16 mouse cellular contexts compared by ENCODE assay signal in genomic region chr11:55412680-55413415, GRCm38 (mm10). TPM values are rescaled to one million over a fixed set of nuclear protein-coding genes. Genes with fewer than 3 reads are reported as not detected.
DNase-seq lines count a peak whose midpoint lies in the region; ATAC-seq and TF ChIP-seq lines count a peak whose summit lies in the region.
"Had no signal": no experiment of that assay in that cellular context is flagged by ENCODE, and none has a peak within 500 bp of the region (broad histone marks: within the 10 kb centered on the region; RNA-seq: fewer than 3 reads in every experiment).

No protein-coding gene starts in this region.

- H3K27ac ChIP-seq in heart, adult 2 months: peak overlapping the region; percentile 80
- peak overlapping the region; percentile 70 for H3K27ac ChIP-seq in kidney, embryonic 15.5 days
- peak overlapping the region; percentile 10; the same call in 1 of the 2 replicates for H3K27ac ChIP-seq in testis, adult 2 months (ENCODE audit: control insufficient read depth, insufficient read depth, low read depth, low read length)
- no peak overlapping the region for H3K27ac ChIP-seq in hindbrain, embryonic 10.5 days
- H3K27ac ChIP-seq: hindbrain, embryonic 13.5 days; liver, embryonic 14.5 days had no signal

- no peak for TF ChIP-seq POLR2A in heart, adult 2 months (IDR thresholded peaks at IDR 0.05; ENCODE audit: insufficient read depth, low read depth, low read length)
- TF ChIP-seq POLR2A in testis, adult 2 months (IDR thresholded peaks at IDR 0.05; ENCODE audit: control insufficient read depth, low read depth, low read length): no peak

- H3K9ac ChIP-seq in heart, adult 2 months (ENCODE audit: low read depth, low read length): peak overlapping the region; percentile 25; the same call in 1 of the 2 replicates
- H3K9ac ChIP-seq in kidney, embryonic 15.5 days: no peak overlapping the region
- H3K9ac ChIP-seq: hindbrain, embryonic 13.5 days; liver, embryonic 14.5 days had no signal

- H3K27me3 ChIP-seq in heart, adult 2 months (ENCODE audit: control insufficient read depth, insufficient read depth, low read length): no peaks in the 10 kb centered on the region
- H3K27me3 ChIP-seq in kidney, embryonic 15.5 days: no peaks in the 10 kb centered on the region
- H3K27me3 ChIP-seq in testis, adult 2 months (ENCODE audit: control insufficient read depth, insufficient read depth, low read length): no peaks in the 10 kb centered on the region
- H3K27me3 ChIP-seq in hindbrain, embryonic 10.5 days (ENCODE audit: insufficient read depth, poor library complexity, severe bottlenecking): no peaks in the 10 kb centered on the region
- H3K27me3 ChIP-seq: hindbrain, embryonic 13.5 days had no signal

- H3K36me3 ChIP-seq in heart, adult 2 months (ENCODE audit: control insufficient read depth, insufficient read depth, low read length): peaks cover 54% of the 10 kb centered on the region
- peaks cover 35% of the 10 kb centered on the region for H3K36me3 ChIP-seq in kidney, embryonic 15.5 days
- no peaks in the 10 kb centered on the region for H3K36me3 ChIP-seq in testis, adult 2 months (ENCODE audit: control insufficient read depth, insufficient read depth, low read length)
- peaks cover 55% of the 10 kb centered on the region for H3K36me3 ChIP-seq in hindbrain, embryonic 10.5 days

- intact Hi-C loops in heart, adult 2 months (cut with DNase I): no loop called here
- intact Hi-C loops in heart, postnatal 14 days (cut with DNase I): no loop called here

- H3K4me1 ChIP-seq in heart, adult 2 months (ENCODE audit: control insufficient read depth, insufficient read depth, low read length): peaks cover 43% of the 10 kb centered on the region
- H3K4me1 ChIP-seq in kidney, embryonic 15.5 days: peaks cover 81% of the 10 kb centered on the region
- peaks cover 4% of the 10 kb centered on the region for H3K4me1 ChIP-seq in testis, adult 2 months (ENCODE audit: control insufficient read depth, insufficient read depth, low read length)
- peaks cover 25% of the 10 kb centered on the region for H3K4me1 ChIP-seq in hindbrain, embryonic 10.5 days (replicated peaks)

- TF ChIP-seq EP300 in heart, adult 2 months (IDR thresholded peaks at IDR 0.05; ENCODE audit: insufficient read depth, low read depth, low read length): no peak

- no peak for TF ChIP-seq CTCF in heart, adult 2 months (IDR thresholded peaks at IDR 0.05)
- no peak for TF ChIP-seq CTCF in testis, adult 2 months (IDR thresholded peaks at IDR 0.05; ENCODE audit: control insufficient read depth, insufficient read depth, insufficient replicate concordance, low read depth, low read length)

- WGBS in heart, adult 2 months: 61% methylated on average over 10 of the region's 10 CpGs
- 89% methylated on average over 10 of the region's 10 CpGs for WGBS in kidney, embryonic 15.5 days
- 93% methylated on average over 10 of the region's 10 CpGs for WGBS in hindbrain, embryonic 10.5 days

- peaks cover 7% of the 10 kb centered on the region for H3K79me2 ChIP-seq in heart, adult 2 months (replicated peaks; ENCODE audit: control insufficient read depth, insufficient read depth, low read length)

- H3K4me3 ChIP-seq in heart, adult 2 months: peak overlapping the region; percentile 21
- no peak overlapping the region for H3K4me3 ChIP-seq in kidney, embryonic 15.5 days (replicated peaks)
- no peak overlapping the region for H3K4me3 ChIP-seq in testis, adult 2 months (ENCODE audit: control insufficient read depth, low read depth, low read length)
- H3K4me3 ChIP-seq in hindbrain, embryonic 10.5 days: no peak overlapping the region
- H3K4me3 ChIP-seq: erythroblast, embryonic 14.5 days; hindbrain, embryonic 13.5 days; megakaryocyte, embryonic 14.5 days had no signal

- peak in 1 of 2 experiments; percentile 25 for DNase-seq in heart, adult 2 months
- DNase-seq in heart, postnatal 14 days: no peak
- DNase-seq in kidney, adult 18-20 months: no peak
- DNase-seq in testis, postnatal 14 days (ENCODE audit: low spot score): no peak
- no peak for DNase-seq in hindbrain, embryonic 10.5 days (ENCODE audit: low spot score)
- DNase-seq: cerebellum, postnatal 14 days; embryo, embryonic 11 days; thymus, postnatal 4 days had no signal

- ATAC-seq in kidney, embryonic 15.5 days (replicated peaks; ENCODE audit: low FRiP score): no peak
- ATAC-seq: forebrain, embryonic 14.5 days; lung, postnatal 0 days had no signal

- H3K4me2 ChIP-seq in kidney, embryonic 15.5 days: no peak overlapping the region
- H3K4me2 ChIP-seq: hindbrain, embryonic 13.5 days had no signal

- H3K9me3 ChIP-seq in kidney, embryonic 15.5 days (replicated peaks): no peaks in the 10 kb centered on the region
- H3K9me3 ChIP-seq in hindbrain, embryonic 10.5 days: no peaks in the 10 kb centered on the region
- H3K9me3 ChIP-seq: hindbrain, embryonic 13.5 days had no signal

RNA-seq across cellular contexts. Expression of gene Sparc, which starts 10.1 kb away (rescaled TPM):
- 100 to 1,000 TPM; 320 to 420 TPM for total RNA-seq in heart, adult 2 months (2021)
- polyA plus RNA-seq in heart, adult 2 months (2012; rRNA removed): 666 and 876 TPM in 2 replicates
- 1,000 to 10,000 TPM; 1,338 to 1,403 TPM for total RNA-seq in heart, postnatal 14 days (2021)
- 1,364 and 1,510 TPM in 2 replicates for polyA plus RNA-seq in kidney, embryonic 15.5 days (2015; fragmentation: Nextera tagmentation; extraction: Ambion mirVana)
- polyA plus RNA-seq in testis, adult 2 months (2012; rRNA removed): 374 and 406 TPM in 2 replicates
- polyA plus RNA-seq in hindbrain, embryonic 10.5 days (2016; fragmentation: Nextera tagmentation; extraction: Ambion mirVana): 400 and 454 TPM in 2 replicates

RNA-seq across cellular contexts. Expression of gene Atox1, which starts 48.2 kb away (rescaled TPM):
- 100 to 1,000 TPM in 1 of 2 experiments, 10 to 100 TPM in 1; 98.6 to 112 TPM for total RNA-seq in heart, adult 2 months (2021)
- 155 and 204 TPM in 2 replicates for polyA plus RNA-seq in heart, adult 2 months (2012; rRNA removed)
- 100 to 1,000 TPM; 138 to 146 TPM for total RNA-seq in heart, postnatal 14 days (2021)
- polyA plus RNA-seq in kidney, embryonic 15.5 days (2015; fragmentation: Nextera tagmentation; extraction: Ambion mirVana): 402 and 413 TPM in 2 replicates
- 142 and 164 TPM in 2 replicates for polyA plus RNA-seq in testis, adult 2 months (2012; rRNA removed)
- 269 and 322 TPM in 2 replicates for polyA plus RNA-seq in hindbrain, embryonic 10.5 days (2016; fragmentation: Nextera tagmentation; extraction: Ambion mirVana)

RNA-seq across cellular contexts. Expression of gene G3bp1, which starts 56.6 kb away (rescaled TPM):
- total RNA-seq in heart, adult 2 months (2021): 10 to 100 TPM; 40.0 to 41.3 TPM
- polyA plus RNA-seq in heart, adult 2 months (2012; rRNA removed): 22.0 and 31.6 TPM in 2 replicates
- 10 to 100 TPM; 40.3 to 44.7 TPM for total RNA-seq in heart, postnatal 14 days (2021)
- 199 and 203 TPM in 2 replicates for polyA plus RNA-seq in kidney, embryonic 15.5 days (2015; fragmentation: Nextera tagmentation; extraction: Ambion mirVana)
- polyA plus RNA-seq in testis, adult 2 months (2012; rRNA removed): 10.0 and 10.7 TPM in 2 replicates
- polyA plus RNA-seq in hindbrain, embryonic 10.5 days (2016; fragmentation: Nextera tagmentation; extraction: Ambion mirVana): 221 and 269 TPM in 2 replicates
